Mouse (Mus musculus): Measurements from ENCODE around the gene Fgf6.

Fgf6 gene

DNA sequence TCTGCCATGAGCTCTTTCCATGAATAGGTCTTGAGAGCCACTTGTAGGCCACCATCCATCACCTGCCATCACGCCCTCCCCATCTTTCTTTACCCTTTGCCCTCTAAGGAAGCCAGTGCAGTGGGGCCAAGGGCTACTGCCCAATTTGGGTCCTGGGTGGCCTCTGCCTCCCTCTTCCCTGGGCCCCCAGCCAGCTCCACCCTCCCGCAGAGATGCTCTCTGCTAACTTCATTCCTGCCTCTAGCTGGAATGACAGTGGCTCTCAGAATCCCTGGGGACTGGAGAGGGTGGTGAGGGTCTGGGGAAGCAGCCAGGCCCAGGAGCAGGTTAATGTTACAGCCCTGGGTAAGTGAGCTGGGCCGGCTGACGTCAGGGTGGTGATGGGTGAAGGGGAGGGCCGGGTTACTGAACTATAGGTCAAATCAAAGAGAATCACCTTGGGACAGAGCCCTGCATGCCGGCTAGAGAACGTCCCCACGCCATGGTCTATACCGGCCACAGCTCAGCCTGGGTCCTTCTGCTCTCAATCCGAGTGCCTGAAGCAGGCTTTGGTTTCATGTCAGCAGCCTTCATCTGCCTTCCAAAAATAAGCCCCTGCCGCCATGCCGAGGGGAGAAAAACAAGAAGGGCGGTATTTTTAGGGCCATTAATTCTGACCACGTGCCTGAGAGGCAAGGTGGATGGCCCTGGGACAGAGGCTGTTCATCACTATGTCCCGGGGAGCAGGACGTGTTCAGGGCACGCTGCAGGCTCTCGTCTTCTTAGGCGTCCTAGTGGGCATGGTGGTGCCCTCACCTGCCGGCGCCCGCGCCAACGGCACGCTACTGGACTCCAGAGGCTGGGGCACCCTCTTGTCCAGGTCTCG, at the start of gene Fgf6:
Fgf6 (plus strand) TSS at position 681 of the 865 bp plus-strand sequence.
- no peak for DNase-seq

DNA sequence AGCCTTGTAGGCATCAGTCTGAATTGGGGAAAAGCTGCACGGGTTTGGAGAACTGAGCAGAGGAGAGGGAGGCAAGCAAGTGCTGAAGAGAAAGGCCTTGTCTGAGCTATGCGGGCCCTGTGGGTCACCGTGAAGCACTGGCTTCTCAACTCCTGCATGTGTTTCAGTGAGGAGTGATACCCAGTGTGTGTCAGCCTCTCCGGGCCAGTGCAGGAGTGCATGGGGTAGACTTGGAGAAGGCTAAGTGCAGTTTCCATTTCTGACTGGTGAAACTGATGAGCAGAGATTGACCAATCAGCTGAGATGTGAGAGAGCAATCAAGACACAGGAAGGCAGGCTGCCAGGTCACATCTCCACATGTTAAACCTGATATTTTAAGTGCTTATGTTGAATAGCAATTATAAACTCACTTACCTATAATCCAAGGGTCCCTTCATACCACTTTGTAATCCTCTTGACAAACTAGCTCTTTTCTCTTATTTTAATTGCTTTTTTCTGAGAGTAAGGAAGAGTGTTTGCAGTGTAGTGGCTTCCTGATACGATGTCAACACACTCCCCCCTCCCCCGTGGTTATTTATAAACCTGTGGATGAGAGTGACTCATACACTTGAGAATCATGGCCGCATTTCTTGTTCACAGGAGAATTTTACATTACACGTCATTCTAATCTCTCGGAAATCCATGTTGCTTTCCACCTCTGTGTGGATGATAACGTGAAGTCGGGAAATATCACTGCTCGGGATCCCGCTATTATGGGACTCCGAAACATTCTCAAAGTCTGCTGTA, 49.0 kb upstream of the Fgf6 start:
- DNase-seq: no peak

GRCm38 (mm10) chr6:126981539-126982234, 33.7 kb upstream of the Fgf6 start:
- peak in 1 of 2 experiments; percentile 39 for DNase-seq

- no peak for DNase-seq
Measured at GRCm38 (mm10) chr6:126993676-126994075, 21.7 kb upstream of the Fgf6 start.

- no peak for DNase-seq
Measured at GRCm38 (mm10) chr6:126995494-126995893, 19.9 kb upstream of the Fgf6 start.

- DNase-seq: no peak
Measured at GRCm38 (mm10) chr6:126996399-126996798, 19.0 kb upstream of the Fgf6 start.

GRCm38 (mm10) chr6:127005646-127006045, 9.7 kb upstream of the Fgf6 start:
- DNase-seq: no peak

- no peak for DNase-seq
Measured at GRCm38 (mm10) chr6:127006551-127006950, 8.8 kb upstream of the Fgf6 start.

GRCm38 (mm10) chr6:127010021-127010420, 5.4 kb upstream of the Fgf6 start:
- no peak for DNase-seq

DNA sequence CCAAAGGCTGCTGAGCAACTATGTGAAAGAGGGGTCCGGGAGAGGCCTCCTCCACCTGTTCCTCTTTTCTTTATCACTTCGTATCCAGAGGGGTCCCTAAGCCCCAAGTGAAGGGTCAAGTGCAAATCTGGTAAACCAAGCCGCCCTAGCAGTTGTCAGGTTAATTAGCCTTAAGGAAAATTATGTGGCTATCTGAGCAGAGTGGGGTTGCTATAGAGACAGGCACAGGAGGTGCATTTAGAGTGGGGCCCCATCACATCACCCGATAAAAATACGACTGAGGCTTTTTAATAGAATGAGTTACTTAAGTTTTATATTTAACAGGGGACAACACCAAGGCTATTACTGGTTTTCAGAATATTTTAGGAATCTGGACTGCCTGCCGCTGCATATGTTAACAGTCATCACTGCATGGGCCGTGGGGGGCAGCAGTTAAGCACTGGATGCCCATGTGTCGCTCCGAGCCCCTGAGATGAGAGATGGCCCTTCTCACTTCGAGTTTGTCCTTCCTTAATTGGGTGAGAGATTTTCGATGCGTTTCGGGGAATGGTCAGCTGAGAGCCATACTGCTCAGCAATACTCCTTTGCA, 3.3 kb upstream of the Fgf6 start:
- DNase-seq: no peak

GRCm38 (mm10) chr6:127019254-127019653, 3.9 kb downstream of the Fgf6 start:
- no peak for DNase-seq

- DNase-seq: no peak
Measured at GRCm38 (mm10) chr6:127020431-127020830, 5.0 kb downstream of the Fgf6 start.

DNA sequence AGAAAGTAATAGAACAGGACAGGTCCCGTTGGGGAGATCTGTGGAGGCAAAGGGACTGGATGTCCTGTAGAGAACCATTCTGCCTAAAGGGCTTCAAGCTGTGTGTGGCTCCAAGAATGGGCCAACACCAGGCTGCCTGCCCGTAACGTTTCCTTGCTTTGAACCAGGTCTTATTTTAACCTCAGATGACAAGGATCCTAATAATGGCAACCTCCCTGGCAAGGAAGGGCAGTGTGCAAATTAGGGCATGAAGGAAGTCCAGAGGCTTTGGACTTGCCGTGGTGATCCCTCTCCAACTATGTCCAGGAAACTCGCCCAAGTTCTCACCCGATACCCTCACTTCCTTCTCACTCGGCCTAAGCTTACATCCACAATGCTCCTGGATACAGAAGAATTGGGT, 9.4 kb downstream of the Fgf6 start:
- DNase-seq: no peak

DNA sequence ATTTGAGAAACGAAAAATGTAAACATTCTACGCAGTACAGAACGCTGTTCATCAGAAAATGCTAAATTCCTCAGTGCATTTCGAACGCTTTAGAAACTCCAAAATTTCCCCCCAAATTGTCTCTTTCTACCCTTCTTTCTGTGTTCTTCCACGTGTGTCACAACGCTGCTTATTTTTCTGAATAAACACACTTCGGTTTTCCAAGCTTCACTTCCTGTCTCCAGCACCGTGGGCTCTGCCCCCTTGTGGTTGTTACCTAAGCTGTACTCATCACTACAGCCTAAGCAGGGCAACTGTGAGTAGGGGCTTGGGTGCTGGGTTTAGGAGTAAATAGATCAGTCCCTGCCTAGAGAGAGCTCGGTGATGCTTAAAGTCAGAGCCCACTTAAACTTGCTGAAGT, 19.4 kb downstream of the Fgf6 start:
- peak in 1 of 2 experiments; percentile 4 for DNase-seq

DNA sequence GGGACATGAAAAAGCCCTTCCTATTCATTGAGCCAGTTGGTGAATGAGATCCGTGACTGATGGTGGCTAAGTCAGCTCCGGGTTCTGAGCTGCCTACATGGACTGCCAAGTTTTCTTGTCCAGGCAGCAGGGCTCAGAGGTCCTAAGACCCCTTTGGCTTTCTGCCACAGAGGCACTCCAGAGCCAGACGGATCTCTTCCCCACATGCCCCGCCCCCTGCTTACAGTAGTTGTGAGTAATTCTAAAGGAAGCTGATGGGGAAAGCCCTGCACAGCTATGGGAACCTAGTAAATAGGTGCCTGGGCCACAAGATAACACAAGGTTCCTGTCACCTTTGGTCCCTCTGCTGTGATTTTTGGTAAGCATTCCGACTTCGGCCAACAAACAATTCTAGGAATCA, 29.5 kb downstream of the Fgf6 start:
- no peak for DNase-seq

DNA sequence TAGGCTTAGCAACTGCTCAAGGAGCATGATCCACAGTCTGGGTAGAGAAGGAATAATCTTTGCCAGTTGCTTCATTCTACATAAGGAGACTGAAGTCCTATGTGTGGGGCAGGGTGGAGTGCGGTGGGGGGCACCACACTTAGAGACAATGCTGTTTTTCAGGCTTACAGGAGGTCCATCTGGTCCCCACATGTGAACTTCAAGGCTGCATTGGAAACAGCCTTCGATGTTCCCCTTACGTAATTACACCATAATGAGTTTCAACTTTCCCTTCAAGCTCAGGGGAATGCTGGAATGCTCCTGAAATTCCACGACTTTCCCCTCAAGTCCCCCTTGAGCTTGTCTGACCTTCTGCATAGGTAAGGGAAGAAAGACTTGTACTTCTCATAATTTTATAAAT, 35.5 kb downstream of the Fgf6 start:
- no peak for DNase-seq

- DNase-seq: no peak
Measured at GRCm38 (mm10) chr6:127056990-127057588, 41.7 kb downstream of the Fgf6 start.

DNA sequence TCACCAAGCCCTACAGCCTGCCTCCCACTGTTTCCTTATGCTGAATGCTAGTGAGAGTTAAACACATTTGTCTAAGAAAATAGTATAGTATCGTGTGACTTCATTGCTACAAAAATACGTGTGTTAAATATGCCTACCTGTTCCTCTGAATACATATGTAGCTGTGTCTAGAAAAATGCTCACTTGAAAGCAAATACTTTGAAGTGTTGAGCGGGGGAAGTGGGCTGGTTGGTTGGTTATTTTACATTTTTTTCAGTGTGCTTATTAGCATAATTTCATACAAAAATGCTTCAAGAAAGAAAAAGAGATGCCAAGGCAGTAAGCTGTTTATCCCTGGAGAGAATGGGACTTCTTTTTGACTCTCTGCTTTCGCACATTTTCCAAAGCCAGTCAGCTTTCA, 44.6 kb downstream of the Fgf6 start:
- no peak for DNase-seq

GRCm38 (mm10) chr6:127063915-127064314, 48.5 kb downstream of the Fgf6 start:
- no peak for DNase-seq

GRCm38 (mm10) chr6:127064815-127065214, 49.4 kb downstream of the Fgf6 start:
- DNase-seq: no peak

- DNase-seq: no peak
Measured at GRCm38 (mm10) chr6:127072817-127073216, 57.4 kb downstream of the Fgf6 start, which contains the start of gene Fgf23. Gene Fgf23, plus strand, starts transcription at chr6:127072902.
